Mouse (Mus musculus) lung, embryonic 15.5 days (tissue): ENCODE measurements around the gene Sh3d21. TPM values are rescaled to one million over a fixed set of nuclear protein-coding genes. Genes with fewer than 3 reads are reported as not detected.

Source experiments
- ATAC-seq: fragments of 200-750 bp; cut with Nextera tagmentation; 2 replicates; pipeline ENCODE4 v1.8.0; 2017; ENCODE audit warnings: moderate number of reproducible peaks, borderline replicate concordance; ENCODE audit not compliant: low FRiP score, low TSS enrichment; ENCODE audit errors: extremely low read depth
- H3K27ac ChIP-seq: fragments of 300-500 bp; sonication (generic); 2 replicates; pipeline ENCODE4 v1.5.1; 2015; ENCODE audit warnings: moderate library complexity, mild to moderate bottlenecking, inconsistent platforms
- H3K27me3 ChIP-seq: fragments of 300-500 bp; sonication (generic); 2 replicates; pipeline ENCODE4 v1.6.1; 2015; ENCODE audit warnings: inconsistent platforms
- H3K36me3 ChIP-seq: fragments of 300-500 bp; sonication (generic); 2 replicates; pipeline ENCODE4 v1.6.1; 2015; ENCODE audit warnings: inconsistent platforms
- H3K4me1 ChIP-seq: fragments of 300-500 bp; sonication (generic); 2 replicates; pipeline ENCODE4 v1.6.1; 2015; ENCODE audit warnings: inconsistent platforms
- H3K4me2 ChIP-seq: fragments of 300-500 bp; sonication (generic); 2 replicates; pipeline ENCODE4 v1.6.1; 2015; ENCODE audit warnings: inconsistent platforms, mild to moderate bottlenecking, moderate library complexity
- H3K4me3 ChIP-seq: fragments of 300-500 bp; sonication (generic); 2 replicates; pipeline ENCODE4 v1.5.1; 2015; ENCODE audit warnings: mild to moderate bottlenecking, inconsistent platforms
- H3K9ac ChIP-seq: fragments of 300-500 bp; sonication (generic); 2 replicates; pipeline ENCODE4 v1.6.1; 2015; ENCODE audit warnings: inconsistent platforms
- H3K9me3 ChIP-seq: fragments of 300-500 bp; sonication (generic); 2 replicates; pipeline ENCODE4 v1.6.1; 2016; ENCODE audit warnings: inconsistent platforms
- WGBS: fragments of 180-500 bp; shearing (Covaris S2); methylation state at CpG from one replicate; pipeline ENCODE4 v1.1.7; 2015; 5-methylcytosine and 5-hydroxymethylcytosine counted together
- polyA plus RNA-seq: library from polyadenylated mRNA; unstranded; fragments of >200 nt; fragmentation: Nextera tagmentation; extraction: Ambion mirVana; gene quantifications from 2 replicates; pipeline ENCODE4 v1.2.1, GENCODE M21; 2015

Sh3d21 gene
- 7.2 and 9.4 TPM in 2 replicates for polyA plus RNA-seq

- WGBS: 9% methylated on average over 22 of the region's 22 CpGs
- no peaks in the 10 kb centered on the region for H3K9me3 ChIP-seq
- H3K4me2 ChIP-seq: peak within 1 kb of the TSS; percentile 96
- peak; percentile 9; the same call in 1 of the 2 replicates for ATAC-seq
- H3K36me3 ChIP-seq: peaks cover 24% of the 10 kb centered on the region
- peak within 1 kb of the TSS; percentile 89 for H3K27ac ChIP-seq
- H3K4me3 ChIP-seq: peak within 1 kb of the TSS; percentile 55
- peaks cover 30% of the 10 kb centered on the region for H3K4me1 ChIP-seq
- H3K27me3 ChIP-seq: no peaks in the 10 kb centered on the region
- H3K9ac ChIP-seq: peak within 1 kb of the TSS; percentile 61
These were observed at the start of gene Sh3d21 for GRCm38 (mm10) chr4:126163067-126163659. Sh3d21 (minus strand) TSS chr4:126163491.

DNA sequence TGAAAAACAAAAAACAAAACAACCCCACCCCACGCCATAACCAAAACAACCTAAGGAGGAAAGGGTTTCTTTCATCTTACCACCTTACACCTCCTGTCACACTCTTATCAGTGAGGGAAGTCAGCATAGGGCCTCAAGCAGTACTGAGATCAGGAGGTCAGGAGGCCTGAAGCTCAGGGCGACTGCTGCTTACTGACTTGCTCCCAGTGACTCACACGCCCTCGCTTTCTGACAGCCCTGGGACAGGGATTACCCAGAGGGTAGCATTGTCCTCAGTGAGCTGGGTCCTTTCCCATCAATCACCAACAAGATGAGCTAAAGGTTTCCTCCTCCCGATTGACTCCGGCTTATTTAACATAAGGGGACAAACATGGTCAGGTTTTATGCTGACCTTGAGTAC lies 43.8 kb upstream of the Sh3d21 start:
- no peak for ATAC-seq
- WGBS: 40% methylated on average over 6 of the region's 6 CpGs
- no peak overlapping the region for H3K4me3 ChIP-seq

DNA sequence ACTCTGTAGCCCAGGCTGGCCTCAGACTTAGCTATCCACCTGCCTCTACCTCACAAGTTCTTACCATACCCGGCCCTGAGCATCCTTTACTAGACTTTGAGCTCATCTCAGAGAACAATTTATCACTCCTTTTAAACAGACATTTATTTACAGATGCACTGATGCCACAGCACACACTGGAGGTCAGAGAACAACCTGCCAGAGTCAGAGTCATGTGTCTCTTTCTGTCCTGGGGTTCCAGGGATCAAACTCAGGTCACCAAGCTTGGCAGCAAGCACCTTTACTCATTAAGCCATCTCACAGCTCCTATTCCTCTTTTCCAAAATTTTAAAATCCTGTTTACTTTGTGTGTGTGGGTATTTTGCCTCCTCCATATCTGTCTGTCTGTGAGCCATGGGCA lies 42.1 kb upstream of the Sh3d21 start:
- Histone ChIP-seq H3K27ac (no peak overlapping the region), H3K27me3 (no peaks in the 10 kb centered on the region), H3K4me3 (no peak overlapping the region), H3K4me1 (peaks cover 17% of the 10 kb centered on the region), H3K9me3 (no peaks in the 10 kb centered on the region), H3K4me2 (no peak overlapping the region), H3K36me3 (no peaks in the 10 kb centered on the region), H3K9ac (no peak overlapping the region)
- 40% methylated on average over 1 of the region's 1 CpGs for WGBS
- ATAC-seq: no peak

More for the DNA sequence above, 43.8 kb upstream of the Sh3d21 start:
- Histone ChIP-seq H3K27ac (no peak overlapping the region), H3K9me3 (no peaks in the 10 kb centered on the region), H3K27me3 (no peaks in the 10 kb centered on the region), H3K4me1 (peaks cover 11% of the 10 kb centered on the region; the same call in 1 of the 2 replicates), H3K9ac (no peak overlapping the region), H3K36me3 (no peaks in the 10 kb centered on the region), H3K4me2 (no peak overlapping the region)

GRCm38 (mm10) chr4:126204661-126205230 lies 41.5 kb upstream of the Sh3d21 start:
- ATAC-seq: no peak
- WGBS: 59% methylated on average over 12 of the region's 12 CpGs
- H3K36me3 ChIP-seq: no peaks in the 10 kb centered on the region
- H3K4me3 ChIP-seq: no peak overlapping the region
- no peak overlapping the region for H3K4me2 ChIP-seq
- peaks cover 23% of the 10 kb centered on the region for H3K4me1 ChIP-seq
- no peaks in the 10 kb centered on the region for H3K27me3 ChIP-seq
- H3K9me3 ChIP-seq: no peaks in the 10 kb centered on the region
- no peak overlapping the region for H3K27ac ChIP-seq
- no peak overlapping the region for H3K9ac ChIP-seq

DNA sequence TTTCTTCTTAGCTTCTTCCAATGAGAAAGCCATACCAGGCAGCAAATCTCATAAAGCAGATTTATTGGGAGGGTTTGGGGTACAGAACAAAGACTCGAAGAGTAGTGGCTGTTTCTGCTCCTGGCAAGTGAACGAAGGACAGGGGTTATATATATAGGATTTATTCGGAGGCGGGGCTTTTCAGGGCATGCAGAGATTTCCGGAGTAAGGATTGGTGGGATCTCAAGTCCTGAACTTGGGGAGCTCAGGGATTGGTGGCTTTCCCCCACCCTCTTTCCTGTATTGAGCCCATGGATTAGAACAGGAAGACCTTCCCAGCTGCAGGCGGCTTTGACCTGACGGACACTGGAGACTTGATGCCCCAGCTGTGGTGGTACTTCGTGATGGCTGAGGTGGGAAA lies 40.7 kb upstream of the Sh3d21 start:
- Histone ChIP-seq H3K36me3 (no peaks in the 10 kb centered on the region), H3K4me3 (no peak overlapping the region), H3K4me1 (peaks cover 31% of the 10 kb centered on the region), H3K4me2 (no peak overlapping the region), H3K27ac (peak overlapping the region; percentile 92; the same call in 1 of the 2 replicates), H3K27me3 (no peaks in the 10 kb centered on the region), H3K9me3 (no peaks in the 10 kb centered on the region), H3K9ac (no peak overlapping the region)
- no peak for ATAC-seq
- WGBS: 77% methylated on average over 8 of the region's 8 CpGs

DNA sequence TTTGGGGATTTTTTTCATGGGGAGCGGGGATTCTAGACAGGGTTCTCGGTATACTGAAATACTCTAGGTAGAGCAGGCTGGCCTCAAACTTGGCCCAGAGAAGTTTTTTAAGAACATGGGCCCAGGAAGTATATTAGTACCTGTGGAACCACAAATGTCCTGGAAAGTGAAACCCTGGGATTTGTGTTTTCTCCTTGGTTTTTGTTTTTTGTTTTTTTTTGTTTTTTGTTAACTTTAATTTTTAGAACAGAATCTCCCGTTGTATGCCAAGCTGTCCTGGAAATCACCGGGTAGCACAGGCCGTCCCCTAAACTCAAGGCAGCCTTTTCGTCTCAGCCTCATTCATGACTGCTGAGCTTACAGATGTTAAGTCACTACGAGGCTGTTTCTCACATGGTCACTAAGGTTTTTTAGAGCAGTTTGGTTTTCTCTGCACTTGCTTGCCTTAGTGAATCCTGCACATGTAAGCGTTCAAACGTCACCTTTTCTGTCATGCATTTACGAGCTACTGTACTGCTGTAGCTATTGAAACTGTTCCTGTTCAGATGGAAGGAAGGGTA lies 40.1 kb upstream of the Sh3d21 start:
- Histone ChIP-seq H3K4me2 (peak overlapping the region; percentile 59), H3K27me3 (no peaks in the 10 kb centered on the region), H3K9ac (peak overlapping the region; percentile 29; the same call in 1 of the 2 replicates), H3K36me3 (no peaks in the 10 kb centered on the region), H3K9me3 (no peaks in the 10 kb centered on the region), H3K4me3 (peak overlapping the region; percentile 78), H3K27ac (peak overlapping the region; percentile 92), H3K4me1 (peaks cover 37% of the 10 kb centered on the region)
- WGBS: 68% methylated on average over 10 of the region's 10 CpGs
- no peak for ATAC-seq

DNA sequence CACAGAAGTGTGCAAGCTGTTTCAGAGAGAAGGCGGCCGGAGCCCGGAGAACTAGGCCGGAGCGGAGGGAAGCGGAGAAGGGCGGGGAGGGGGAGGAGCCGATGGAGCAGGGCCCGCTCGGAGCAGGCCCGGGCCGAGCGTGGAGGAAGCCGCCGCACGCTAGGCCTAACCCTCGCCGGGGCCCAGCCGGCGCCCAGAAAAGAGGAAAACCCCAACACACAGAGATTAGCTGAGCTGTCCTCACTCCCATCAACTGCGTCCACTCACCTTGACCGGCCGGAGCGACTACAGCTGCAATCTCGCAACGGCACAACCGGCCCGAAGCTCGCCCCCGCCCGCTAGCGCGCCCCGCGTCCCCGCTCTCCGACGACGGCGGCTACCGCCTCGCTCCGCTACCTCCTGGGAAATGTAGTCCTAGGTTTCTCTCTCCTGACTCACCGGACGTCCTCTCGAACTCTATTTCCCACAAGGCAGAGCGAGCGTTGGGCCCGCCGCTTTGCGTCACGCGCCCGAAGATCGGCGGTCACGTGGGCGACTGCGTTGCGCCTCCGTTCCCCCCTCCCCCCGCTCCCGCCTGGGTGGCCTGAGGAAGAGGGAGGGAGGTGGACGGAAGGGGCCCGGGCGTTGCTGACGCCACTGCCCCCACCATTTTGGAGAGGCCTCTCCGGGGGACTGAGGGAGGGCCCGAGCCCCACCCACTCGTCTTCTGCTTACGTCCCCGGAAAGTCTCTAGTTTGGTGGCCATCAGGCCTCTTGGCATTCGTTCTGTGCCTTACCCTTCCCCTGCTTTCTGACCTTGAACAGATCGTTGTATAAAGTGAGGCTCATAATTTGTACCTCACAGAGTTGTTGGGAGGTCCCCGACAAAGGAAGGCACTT lies 39.3 kb upstream of the Sh3d21 start, which contains the start of gene Thrap3:
Gene Thrap3, minus strand, starts transcription at position 458 of the 879 bp plus-strand sequence.
- under 1% methylated on average over 75 of the region's 75 CpGs for WGBS
- no peaks in the 10 kb centered on the region for H3K9me3 ChIP-seq
- H3K27ac ChIP-seq: peak within 1 kb of the TSS; percentile 97
- no peaks in the 10 kb centered on the region for H3K36me3 ChIP-seq
- peaks cover 45% of the 10 kb centered on the region for H3K4me1 ChIP-seq
- ATAC-seq: peak; percentile 99
- peak within 1 kb of the TSS; percentile 78 for H3K4me3 ChIP-seq
- no peaks in the 10 kb centered on the region for H3K27me3 ChIP-seq
- peak within 1 kb of the TSS; percentile 62 for H3K4me2 ChIP-seq
- H3K9ac ChIP-seq: peak within 1 kb of the TSS; percentile 82

- H3K4me3 ChIP-seq: peak overlapping the region; percentile 78
- WGBS: under 1% methylated on average over 28 of the region's 28 CpGs
- H3K9ac ChIP-seq: peak overlapping the region; percentile 82
- no peak for ATAC-seq
- peak overlapping the region; percentile 97 for H3K27ac ChIP-seq
- peak overlapping the region; percentile 62 for H3K4me2 ChIP-seq
- H3K27me3 ChIP-seq: no peaks in the 10 kb centered on the region
- peaks cover 3% of the 10 kb centered on the region; the same call in 1 of the 2 replicates for H3K36me3 ChIP-seq
- H3K9me3 ChIP-seq: no peaks in the 10 kb centered on the region
- H3K4me1 ChIP-seq: peaks cover 48% of the 10 kb centered on the region
These were observed 38.4 kb upstream of the Sh3d21 start for GRCm38 (mm10) chr4:126201514-126202302.

DNA sequence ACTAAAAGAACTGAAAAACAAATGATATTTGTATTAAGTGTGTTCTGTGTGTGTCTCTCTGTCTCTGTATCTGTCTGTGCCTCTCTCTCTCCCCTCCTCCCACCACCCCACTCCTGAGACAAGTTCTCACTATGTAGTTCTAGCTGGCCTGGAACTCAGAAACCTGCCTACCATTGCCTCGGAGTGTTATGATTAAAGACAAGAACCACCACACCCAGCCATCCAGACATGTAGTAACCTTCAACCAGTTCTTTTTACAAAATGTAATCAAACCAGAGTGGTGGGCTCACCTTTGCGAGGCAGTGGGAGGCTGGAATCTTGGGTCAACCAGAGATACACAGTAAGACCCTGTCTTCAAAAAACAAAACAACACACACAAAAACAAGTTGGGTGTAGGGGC lies 37.4 kb upstream of the Sh3d21 start:
- WGBS: 18% methylated on average over 2 of the region's 2 CpGs

DNA sequence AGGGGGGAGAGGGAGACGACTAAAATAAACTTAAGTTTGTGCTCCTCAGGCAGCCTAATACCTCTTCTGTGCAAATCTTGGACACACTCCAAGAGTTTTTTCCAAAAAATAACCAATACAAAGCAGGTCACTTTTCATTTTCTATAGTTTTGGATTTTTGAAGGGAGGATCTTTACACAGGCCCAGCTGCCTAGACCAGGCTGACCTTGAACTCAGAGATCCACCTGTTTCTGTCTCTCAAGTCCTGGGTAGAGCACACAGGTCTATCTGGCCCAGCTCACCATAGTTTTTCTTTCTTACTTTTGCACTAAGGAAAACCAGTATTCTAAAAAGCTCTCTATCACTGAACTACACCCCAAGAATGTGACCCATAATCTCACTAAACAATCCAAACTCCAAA lies 36.7 kb upstream of the Sh3d21 start:
- peaks cover 53% of the 10 kb centered on the region for H3K4me1 ChIP-seq
- no peak overlapping the region for H3K27ac ChIP-seq
- peaks cover 5% of the 10 kb centered on the region; the same call in 1 of the 2 replicates for H3K36me3 ChIP-seq
- H3K9ac ChIP-seq: peak overlapping the region; percentile 82; the same call in 1 of the 2 replicates
- ATAC-seq: no peak
- WGBS: 0% methylated on average over 1 of the region's 1 CpGs
- H3K4me2 ChIP-seq: peak overlapping the region; percentile 62
- H3K9me3 ChIP-seq: no peaks in the 10 kb centered on the region
- H3K4me3 ChIP-seq: peak overlapping the region; percentile 78
- H3K27me3 ChIP-seq: no peaks in the 10 kb centered on the region

More for the DNA sequence above, 37.4 kb upstream of the Sh3d21 start:
- peak overlapping the region; percentile 82; the same call in 1 of the 2 replicates for H3K9ac ChIP-seq
- H3K27me3 ChIP-seq: no peaks in the 10 kb centered on the region
- no peak overlapping the region for H3K27ac ChIP-seq
- peaks cover 5% of the 10 kb centered on the region; the same call in 1 of the 2 replicates for H3K36me3 ChIP-seq
- H3K4me2 ChIP-seq: peak overlapping the region; percentile 62
- no peak for ATAC-seq
- peak overlapping the region; percentile 78 for H3K4me3 ChIP-seq
- no peaks in the 10 kb centered on the region for H3K9me3 ChIP-seq
- H3K4me1 ChIP-seq: peaks cover 53% of the 10 kb centered on the region

- ATAC-seq: no peak
- H3K9ac ChIP-seq: no peak overlapping the region
- H3K36me3 ChIP-seq: peaks cover 5% of the 10 kb centered on the region; the same call in 1 of the 2 replicates
- H3K4me2 ChIP-seq: peak overlapping the region; percentile 62
- H3K27ac ChIP-seq: no peak overlapping the region
- no peaks in the 10 kb centered on the region for H3K9me3 ChIP-seq
- 61% methylated on average over 6 of the region's 6 CpGs for WGBS
- H3K27me3 ChIP-seq: no peaks in the 10 kb centered on the region
- peaks cover 53% of the 10 kb centered on the region for H3K4me1 ChIP-seq
- H3K4me3 ChIP-seq: peak overlapping the region; percentile 1; the same call in 1 of the 2 replicates
These were observed 36.3 kb upstream of the Sh3d21 start for GRCm38 (mm10) chr4:126199556-126199955.
